Mouse (Mus musculus): Measurements from ENCODE around the gene Shd.

The Shd gene

DNA sequence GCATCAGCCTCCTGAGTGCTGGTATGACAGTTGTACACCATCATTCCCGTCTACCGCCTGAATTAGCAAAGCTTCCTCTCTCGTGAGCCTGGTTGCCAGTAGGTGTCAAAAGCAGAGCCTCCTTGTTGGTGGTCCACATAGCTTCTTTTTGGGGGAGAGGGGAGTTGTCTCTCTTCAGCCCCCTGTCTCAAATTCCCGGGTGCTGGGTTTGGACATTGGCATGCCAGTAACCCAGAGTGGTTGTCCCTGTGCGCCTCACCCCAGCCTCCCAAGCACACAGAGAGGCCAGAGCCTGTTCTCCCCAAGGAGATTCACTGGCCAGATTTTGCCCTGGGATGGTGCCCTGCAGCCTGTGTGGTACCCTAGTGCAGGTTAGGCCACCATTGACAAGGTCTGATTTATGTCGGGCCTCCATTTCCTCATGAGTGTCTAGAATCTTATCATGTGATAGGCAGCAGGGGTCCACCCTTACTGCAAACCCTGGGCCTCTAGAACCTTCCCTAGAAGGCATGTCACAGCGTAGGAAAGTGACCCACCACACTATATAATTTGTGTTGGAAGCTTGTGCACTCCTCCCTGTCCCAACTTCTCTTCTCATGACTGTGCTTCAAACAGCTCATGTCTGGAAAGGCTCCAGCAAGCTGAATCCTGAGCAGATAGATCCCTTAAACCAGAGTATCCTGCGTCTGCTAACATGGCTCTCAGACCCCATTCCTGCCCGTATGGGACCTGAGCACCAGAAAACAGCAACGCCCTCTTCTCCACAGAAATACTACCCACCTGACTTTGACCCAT lies 10.1 kb upstream of the Shd start:
- DNase-seq (ENCODE audit: low spot score) = no peak

DNA sequence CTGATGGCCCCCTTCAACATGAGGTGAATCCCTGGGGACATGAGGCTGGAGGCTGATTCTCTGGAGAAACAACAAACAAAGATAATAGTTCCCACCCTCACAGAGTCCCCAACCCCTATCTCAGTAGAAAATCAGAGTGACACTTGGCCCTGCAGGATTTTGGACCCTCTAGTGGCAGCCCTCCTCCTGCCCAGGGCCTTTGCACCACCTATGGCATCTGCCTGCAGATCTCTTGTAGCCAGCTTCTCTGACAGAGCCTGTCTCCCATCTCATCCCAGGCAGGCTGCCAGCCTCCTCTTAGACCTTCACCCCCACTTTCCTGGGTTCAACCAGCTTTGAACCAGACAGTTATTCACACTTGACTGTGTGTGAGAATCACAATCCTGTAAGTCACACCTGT lies 9.5 kb upstream of the Shd start:
- DNase-seq (ENCODE audit: low spot score) = no peak

DNA sequence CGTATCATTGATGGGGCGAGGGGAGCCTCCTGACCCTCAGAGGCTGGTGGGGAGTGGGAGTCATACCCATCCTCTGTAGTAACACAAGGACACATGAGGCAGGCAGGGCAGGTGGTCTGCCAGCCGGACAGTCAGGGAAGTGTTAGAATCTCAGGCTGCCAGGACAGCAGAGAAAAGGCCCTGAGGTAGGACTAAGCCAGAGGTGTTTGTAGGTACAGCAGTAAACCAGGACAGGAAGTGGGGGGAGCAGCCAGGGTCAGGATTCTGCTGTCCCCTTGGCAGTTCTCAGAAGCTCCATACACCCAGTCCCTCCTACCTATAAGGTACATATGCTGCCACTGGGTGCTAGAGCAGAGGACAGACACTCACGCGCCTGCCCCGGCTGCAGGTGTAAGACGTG lies 8.6 kb upstream of the Shd start:
- no peak for DNase-seq (ENCODE audit: low spot score)

DNA sequence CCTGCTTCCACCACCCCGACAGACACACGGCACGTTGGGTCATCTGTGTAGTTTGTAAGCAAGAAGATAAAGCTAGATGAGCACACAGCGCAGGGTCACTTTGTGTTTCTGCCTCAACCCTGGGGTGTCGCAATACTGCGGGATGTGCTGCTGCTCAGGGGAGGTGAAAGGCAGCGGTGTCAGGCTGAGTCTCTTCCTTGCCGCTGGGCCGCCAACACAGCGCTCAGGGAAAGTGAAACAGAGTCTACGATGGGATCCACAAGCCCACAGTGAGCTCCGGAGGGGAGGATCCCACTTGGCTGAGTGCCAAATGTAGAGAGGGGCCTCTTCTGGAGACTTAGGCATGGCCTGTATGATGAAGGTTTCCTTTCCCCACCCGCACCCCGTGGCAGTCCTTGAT lies 7.1 kb upstream of the Shd start:
- peak; percentile 43 for DNase-seq (ENCODE audit: low spot score)

DNA sequence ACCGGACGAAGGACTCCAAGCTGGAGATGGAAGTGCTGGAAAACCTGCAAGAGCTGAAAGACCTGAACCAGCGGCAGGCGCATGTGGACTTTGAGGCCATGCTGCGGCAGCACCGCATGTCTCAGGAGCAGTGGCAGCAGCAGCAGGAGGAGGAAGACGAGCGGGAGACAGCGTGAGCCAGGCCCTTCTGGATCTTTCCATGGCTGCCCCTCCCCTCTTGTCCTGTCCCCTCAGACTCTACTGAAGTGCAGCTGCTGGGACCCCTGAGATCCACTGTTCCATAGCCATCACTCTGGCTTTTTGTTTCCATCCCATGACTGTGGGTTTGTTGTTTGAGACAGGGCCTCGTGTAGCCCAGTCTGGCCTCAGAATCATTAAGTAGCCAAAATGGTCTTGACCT lies 5.8 kb upstream of the Shd start:
- DNase-seq (ENCODE audit: low spot score) = no peak

DNA sequence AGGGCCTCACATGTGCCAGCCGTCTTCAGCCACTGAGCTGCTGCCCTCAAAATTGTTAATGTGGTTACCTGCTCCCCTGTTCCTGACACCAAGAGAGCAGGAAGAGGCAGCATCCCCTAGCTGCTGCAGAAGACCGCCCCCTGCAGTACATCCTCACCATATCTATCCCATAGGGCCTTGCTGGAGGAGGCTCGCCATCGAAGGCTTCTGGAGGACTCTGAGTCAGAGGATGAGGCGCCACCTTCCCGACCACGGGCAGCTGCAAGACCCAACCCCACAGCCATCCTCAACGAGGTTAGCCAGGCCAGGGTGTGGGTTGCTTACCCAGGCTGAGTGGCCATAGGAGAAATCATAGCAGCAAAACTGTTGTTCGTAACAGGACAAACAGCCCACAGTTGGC lies 5.3 kb upstream of the Shd start:
- DNase-seq (ENCODE audit: low spot score) = no peak

DNA sequence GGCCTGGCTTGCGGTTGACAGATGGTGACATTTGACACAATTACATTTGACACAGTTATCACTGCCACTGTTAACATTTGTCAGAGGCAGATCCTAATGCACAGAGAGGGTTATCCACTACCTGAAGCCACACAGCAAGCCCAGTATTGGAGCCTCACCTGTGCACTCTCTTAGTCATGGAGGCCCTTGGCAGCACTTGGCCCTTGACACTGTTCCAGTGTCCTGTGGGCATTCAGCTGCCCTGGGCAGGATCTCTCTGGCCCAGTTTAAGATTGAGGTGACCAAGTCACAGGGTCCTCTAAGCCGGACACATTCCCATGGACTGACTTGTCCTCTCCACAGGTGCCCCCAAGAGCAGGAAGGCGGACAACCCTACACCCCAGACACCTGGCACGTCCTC lies 3.1 kb upstream of the Shd start:
- DNase-seq (ENCODE audit: low spot score) = no peak

DNA sequence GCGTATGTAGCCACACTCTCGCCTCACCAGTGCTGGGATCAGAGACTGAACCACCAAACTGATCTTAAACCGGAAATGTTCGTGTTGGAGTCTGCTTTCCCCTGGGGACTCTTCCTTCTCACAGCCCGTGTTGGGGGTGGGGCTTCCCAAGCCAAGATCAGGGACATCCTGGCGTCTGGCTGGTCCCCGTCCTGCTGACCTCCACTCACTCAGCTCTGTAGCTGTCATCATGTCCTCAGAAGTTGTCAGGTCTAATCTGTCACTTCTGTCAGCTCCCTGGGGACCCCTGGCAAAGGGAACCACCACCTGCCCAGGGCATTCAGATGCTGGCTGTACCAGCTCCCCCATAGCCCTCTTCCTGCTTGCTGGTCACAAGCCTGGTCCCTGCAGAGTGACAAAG lies 2.1 kb upstream of the Shd start:
- DNase-seq (ENCODE audit: low spot score) = peak; percentile 43

DNA sequence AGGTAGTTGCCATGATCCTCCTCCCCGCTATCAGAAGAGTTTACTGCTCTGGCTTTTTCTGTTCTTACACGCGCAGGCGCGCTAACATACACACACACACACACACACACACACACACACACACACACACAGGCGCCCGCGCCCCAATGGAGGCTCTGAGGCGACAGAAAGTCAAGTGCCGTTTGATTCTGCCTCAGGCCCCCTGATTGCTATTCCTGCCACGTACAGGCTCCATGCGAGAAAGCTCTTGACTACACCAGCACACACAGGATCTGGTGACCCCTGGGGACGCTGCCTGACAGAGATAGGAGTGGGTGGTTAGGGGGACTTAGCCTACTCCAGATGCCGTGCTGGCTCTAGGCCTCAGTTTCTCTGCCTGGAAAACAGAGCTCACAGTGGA lies 707 bp upstream of the Shd start:
- no peak for DNase-seq (ENCODE audit: low spot score)

DNA sequence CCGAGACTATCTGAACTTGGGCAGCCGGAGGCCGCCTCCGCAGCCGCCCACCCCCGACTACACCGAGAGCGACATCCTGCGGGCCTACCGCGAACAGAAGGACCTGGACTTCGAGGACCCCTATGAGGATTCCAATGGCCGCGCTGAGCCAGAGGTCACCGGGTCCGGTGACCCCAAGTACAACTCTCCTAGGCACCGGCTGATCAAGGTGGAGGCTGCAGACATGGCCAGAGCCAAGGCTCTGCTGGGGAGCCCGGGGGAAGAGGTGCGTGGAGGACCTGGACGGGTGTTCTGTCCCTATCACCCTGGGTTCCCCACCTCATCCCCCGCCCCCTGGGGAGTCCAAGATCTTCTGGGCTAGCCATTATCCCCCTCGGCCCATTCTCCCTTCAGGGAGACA lies 1.2 kb downstream of the Shd start:
- no peak for DNase-seq (ENCODE audit: low spot score)

DNA sequence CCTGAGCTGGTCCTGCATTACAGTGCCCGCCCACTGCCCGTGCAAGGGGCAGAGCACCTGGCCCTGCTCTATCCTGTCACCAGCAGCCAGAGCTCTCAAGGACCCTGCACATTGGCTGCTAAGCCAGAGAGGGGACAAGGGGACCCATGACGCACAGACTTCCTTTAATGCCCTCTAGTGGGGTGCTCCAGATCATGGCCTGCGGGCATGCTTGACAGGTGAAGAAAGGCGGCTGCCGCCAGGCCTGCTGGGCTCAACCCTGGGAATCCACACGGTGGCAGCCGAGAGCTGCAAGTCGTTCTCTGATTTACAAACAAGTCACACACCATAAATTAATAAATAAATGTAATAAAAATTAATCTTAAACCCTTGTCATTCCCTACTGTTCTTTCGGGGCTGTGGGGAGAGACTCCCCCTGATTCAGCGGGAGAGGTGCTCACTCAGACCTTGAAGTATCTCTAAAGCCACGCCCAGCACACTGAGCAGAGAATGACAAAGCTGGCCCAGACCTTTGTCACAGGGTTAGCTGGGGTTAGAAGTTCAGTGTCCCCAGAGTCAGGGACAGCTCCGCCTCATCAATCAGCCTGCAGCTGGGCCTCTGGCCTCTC lies 6.1 kb downstream of the Shd start:
- DNase-seq (ENCODE audit: low spot score) = peak; percentile 86

DNA sequence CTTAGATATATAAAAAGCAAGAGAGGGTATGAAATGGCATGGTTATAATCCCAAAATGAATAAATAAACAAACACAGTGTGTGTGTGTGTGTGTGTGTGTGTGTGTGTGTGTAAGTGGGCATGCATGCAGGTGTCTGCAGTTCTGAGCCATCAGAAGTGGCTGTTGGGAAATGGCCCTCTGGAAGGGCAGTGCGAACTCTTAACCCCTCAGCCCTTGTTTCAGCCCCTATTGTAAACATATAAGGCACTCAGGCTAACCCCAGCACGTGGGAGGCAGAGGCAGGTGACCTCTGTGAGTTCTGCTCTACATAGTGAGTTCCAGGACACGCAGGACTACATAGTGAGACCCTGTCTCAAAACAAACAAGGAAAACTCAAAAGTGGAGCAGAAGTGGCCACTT lies 7.0 kb downstream of the Shd start:
- DNase-seq (ENCODE audit: low spot score) = no peak

DNA sequence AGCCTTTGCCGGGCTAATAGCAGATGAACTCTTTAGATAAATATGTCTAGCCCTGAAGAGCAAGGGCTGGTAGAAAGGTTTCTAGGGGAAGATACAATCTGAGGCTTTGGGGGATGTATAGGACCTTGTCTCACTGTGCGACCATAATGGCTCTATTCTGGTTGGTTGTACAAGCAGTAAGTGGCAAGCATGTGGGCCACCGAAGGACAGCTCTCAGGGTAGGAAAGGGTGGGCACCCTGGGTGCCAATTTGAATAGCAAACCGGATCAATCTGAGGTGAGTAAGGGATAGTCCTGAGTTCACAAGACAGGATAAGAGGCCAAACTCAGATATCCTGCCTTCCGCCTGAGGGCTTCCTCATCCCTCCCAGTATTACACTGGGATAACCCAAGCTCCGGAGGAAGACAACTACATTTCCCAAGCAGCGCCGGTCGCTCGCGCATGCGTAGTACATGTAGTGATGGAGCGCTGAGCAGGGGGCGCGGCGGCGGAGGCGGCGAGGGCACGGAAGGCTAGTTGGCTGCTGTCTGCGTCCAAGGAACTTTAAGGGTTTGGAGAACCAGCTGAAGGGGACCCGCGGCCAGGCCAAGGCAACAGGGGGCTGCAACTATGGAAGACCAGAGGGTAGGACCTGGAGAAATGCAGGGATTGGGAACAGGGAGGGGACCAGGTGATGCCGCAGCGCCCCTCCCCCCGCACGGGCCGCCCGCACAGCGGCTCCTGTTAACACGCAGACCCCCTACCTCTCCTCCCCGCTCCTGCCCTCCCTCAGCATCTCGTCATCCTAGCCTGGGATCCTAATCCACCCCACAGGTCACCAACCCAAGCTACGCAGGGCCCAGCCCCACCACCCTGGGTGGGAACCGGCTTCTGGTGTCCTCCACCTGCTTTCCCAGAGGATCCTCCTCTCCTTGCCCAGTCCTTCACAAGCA lies 16.0 kb downstream of the Shd start, which contains the start of gene Fsd1:
Gene Fsd1, plus strand, starts transcription at position 480 of the 932 bp plus-strand sequence.
- peak; percentile 84 for DNase-seq (ENCODE audit: low spot score)

DNA sequence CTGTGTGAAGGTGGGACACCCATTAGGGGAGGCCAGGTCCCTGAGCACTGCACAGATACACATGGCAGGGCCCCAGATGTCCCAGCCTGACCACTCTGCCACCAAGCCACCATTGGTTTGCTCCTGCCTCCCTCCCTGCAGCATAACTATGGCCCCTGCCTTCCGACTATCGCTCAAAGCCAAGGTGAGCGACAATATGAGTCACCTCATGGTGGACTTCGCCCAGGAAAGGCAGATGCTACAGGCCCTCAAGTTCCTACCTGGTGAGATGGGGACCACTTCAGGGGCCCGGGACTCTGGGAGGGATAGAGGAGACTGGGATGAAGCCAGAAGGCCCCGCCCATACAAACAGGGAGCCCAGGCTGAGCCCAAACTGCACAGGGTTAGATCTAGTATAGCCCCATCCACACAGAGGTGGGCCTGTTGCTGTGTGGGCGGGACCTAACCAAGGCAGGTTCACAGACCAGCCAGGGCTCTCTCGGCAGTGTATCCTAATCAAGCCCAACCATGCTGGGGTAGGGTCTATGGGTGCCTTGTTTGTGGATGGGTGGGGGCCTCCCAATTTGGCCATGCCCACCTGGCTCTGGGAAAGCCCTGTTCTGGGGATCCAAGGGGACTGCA lies 20.1 kb downstream of the Shd start:
- no peak for DNase-seq (ENCODE audit: low spot score)

DNA sequence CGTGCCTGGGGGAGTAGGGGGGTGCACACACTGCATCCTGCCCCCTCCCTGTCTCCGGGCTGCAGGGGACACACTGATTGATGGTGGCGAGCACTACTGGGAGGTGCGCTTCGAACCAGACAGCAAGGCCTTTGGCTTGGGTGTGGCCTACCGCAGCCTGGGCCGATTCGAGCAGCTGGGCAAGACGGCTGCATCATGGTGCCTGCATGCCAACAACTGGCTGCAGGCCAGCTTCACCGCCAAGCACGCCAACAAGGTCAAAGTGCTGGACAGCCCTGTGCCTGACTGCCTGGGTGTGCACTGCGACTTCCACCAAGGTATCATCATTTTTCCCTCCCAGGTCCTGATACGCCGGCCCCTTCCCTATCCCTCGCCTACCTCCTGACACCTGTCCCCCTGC lies 25.7 kb downstream of the Shd start:
- peak; percentile 57 for DNase-seq (ENCODE audit: low spot score)

DNA sequence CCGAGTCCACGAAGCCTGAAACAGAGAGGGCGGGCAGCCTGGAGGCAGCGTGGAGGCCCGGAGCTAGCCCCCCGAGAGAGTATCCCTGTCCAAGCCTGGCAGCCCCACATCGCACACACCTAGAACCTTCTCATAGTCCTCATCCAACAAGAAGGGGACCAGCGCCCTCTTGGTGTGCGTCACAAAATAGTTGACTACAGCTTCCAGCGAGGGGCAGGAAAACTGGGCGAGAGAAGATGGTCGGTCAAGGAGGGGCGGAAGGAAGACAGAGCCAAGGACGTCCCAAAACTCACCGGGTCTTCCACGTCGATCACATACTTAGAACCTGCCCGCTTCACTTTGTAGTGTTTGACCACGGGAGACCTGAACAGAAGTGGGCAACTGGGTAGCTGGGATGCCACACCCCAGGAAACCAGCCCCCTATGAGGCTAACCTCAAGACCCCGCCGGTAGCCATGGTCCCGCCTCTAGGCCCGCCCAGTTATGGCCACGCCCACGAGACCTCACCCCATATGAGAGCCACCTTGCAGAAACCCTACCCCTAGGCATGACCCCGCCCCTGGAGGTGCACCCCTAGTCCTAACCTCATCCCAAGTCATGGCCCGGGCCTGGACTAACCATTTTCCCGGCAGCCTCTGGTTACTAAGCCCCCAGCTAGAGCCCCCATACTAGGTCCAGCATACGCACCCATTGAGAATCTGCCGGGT lies 29.7 kb downstream of the Shd start:
- no peak for DNase-seq (ENCODE audit: low spot score)

DNA sequence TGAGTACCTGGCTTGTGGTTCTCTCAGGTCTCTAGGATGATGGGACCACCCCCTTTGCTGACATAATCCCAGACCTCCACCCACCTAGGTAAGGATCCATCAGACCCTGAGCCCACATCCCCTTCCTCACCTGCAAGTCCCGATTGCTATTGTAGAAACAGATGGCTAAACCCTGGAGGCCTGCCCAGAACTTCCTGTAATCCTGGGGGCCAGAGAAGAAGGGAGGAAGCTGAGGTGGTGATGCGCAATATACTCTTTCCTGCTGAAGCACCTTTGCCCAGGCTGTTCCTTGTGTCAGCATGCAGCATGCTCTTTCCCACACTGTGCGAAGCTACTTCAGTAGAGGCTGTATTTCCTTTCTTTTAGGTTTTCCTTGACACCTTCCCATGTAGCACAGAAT lies 32.7 kb downstream of the Shd start:
- DNase-seq (ENCODE audit: low spot score) = no peak

DNA sequence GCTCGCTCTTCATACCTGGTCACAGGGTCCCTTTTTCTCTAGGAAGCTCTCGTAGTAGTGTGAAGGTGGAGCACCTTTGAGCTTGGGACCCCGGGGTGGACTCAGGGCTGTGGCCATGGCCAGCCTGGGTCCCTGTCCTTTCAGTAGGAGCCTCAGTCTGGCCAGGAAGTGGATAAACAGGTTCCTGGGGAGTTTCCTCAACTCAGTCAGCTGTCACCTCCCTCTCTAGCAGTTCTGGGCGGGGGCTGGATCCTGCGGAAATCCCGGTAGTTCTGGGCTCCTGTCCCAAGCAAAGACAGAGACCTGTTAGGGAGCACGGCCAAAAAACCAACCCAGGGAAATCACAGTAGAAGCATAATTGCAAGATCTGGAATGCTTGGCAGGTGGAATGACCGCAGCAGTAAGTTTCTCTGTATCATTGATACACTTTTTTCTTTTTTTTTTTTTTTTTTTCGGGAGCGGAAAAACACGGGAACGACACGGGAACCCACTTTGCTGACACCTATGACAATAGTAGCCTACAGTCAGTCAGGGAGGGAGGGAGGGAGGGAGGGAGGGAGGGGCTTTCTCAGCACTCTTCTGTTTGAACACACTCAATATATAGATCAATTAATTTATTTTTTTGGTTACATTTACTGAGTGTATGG lies 35.3 kb downstream of the Shd start, which contains the start of the genes Stap2 and Mpnd:
Gene Stap2, minus strand, starts transcription at position 170 of the 647 bp plus-strand sequence.
Gene Mpnd, plus strand, starts transcription at position 297 of the 647 bp plus-strand sequence.
- DNase-seq (ENCODE audit: low spot score) = no peak

DNA sequence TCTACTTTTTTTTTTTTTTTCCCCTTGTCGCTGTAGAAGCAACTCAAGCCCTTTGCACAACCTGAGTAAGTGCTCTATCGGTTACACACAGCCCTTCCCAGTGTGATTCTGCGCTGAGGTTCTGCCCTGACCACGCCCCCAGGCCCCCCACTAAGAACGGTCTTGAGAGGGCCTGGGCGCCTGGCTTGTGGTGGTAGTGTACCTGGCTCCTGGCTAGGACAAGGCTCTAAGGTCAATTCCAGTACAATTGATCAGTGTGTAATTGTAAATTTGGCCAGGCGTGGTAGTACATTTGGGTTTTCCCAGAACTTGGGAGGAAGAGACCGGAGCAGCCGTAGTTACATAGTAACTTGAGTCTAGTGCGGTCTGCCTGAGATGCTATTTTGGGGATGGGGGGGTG lies 36.7 kb downstream of the Shd start:
- DNase-seq (ENCODE audit: low spot score) = no peak

DNA sequence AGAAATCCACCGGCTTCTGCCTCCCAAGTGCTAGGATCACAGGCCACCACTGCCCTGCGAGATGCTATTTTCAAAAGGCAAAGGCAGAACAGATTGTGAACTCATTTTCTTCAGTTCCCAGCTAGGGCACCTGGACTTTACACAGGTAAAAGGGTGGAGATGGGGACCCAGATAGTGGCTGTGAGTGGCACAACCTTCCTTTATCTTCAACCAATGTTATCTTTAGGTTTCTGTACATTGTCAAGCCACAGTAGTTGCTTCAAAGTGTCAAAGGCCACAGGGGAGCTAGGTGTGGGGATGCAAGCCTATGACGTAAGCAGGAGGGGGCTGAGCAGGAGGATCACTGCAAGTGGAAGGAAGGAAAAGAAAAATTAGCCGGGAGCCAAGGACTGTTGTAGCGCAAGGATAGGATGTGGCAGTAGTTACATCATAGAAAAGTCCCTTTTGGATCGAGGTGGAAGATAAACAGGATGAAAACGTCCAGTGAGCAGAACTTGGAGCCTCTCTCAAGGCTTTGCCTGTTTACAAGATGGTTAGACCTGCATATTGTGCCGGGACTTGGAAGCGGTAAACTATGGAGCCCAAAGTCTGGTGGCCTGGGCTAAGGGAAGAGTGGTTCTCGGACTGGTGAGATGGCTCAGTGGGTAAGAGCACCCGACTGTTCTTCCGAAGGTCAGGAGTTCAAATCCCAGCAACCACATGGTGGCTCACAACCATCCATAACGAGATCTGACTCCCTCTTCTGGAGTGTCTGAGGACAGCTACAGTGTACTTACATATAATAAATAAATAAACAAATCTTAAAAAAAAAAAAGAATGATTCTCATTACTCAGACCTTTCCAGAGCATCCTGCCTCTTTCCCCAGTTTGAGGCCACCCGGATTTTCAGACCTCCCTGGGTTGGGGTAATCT lies 37.4 kb downstream of the Shd start:
- no peak for DNase-seq (ENCODE audit: low spot score)
